Mouse (Mus musculus) monocyte, adult 5-6 weeks (primary cell): ENCODE data around the gene Ankmy2. TPM values are rescaled to one million over a fixed set of nuclear protein-coding genes. Genes with fewer than 3 reads are reported as not detected.
"Not testable (repeated sequence)": the region's sequence is repeated elsewhere in the genome, so short reads cannot be mapped to it uniquely, and the experiment has no call there.

Experiments
- ATAC-seq: fragments of 153-309, 156-312 bp; replicated peaks from 2 replicates; pipeline ENCODE4 v1.8.0; 2017; ENCODE audit warnings: mild to moderate bottlenecking; ENCODE audit not compliant: low TSS enrichment, insufficient number of reproducible peaks, severe bottlenecking, poor library complexity, low FRiP score
- total RNA-seq: library from RNA; stranded (forward); fragments of 200-1000, 200-491, 200-594 nt; gene quantifications from 3 replicates; pipeline ENCODE4 v1.2.3, GENCODE M21; 2017

The Ankmy2 gene
- total RNA-seq, 1 experiment from 2014 or later = 27.7 TPM

DNA sequence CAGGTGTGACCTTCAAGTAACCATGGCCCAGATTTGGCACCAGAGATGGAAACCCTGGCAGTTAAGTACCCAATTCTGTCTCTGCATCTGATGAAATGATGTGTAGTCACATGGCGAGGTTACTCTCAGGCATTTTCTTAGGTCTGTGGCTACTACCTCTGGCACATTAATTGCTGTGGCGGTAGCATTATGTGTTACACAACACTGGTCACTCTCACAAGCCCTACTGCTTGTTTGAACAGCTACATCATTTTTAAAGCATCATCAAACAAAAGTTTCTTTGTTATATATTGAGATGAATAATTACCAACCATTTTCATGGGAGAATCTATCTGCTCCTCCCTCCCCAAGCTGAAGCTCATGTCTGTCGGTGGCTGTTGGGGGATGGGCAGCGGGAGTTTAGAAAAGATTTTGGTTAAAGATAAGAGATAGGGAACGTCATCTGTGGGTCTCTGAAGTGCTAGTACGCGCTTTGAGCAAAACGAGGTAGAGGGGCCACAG is 1.7 kb upstream of the Ankmy2 start:
- no peak for ATAC-seq

DNA sequence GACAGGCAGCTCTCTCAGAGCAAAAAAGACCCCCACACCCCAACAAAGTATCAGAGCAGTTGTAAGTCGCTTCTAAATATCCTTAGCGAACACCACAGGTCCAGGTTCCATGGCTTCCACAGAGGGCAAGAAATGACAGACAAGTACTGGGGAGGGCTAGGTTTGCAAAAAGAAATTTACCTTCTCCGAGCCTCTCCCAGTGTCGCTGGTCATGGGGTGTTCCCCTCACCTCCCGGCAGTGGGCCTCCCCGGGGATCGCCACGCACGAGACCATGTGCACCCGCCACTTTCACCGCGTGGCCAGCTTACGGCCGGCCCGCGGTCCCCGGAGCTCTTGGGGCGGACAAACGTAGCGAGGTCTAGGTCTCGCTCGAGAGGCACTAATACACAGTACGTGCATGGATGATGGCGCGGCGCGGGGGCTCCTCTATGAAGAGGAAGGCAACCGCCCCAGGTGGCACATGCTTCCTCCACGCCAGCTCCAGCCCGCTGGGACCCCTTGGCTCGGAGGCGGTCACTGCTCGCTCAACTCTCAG is 745 bp upstream of the Ankmy2 start:
- ATAC-seq = no peak

DNA sequence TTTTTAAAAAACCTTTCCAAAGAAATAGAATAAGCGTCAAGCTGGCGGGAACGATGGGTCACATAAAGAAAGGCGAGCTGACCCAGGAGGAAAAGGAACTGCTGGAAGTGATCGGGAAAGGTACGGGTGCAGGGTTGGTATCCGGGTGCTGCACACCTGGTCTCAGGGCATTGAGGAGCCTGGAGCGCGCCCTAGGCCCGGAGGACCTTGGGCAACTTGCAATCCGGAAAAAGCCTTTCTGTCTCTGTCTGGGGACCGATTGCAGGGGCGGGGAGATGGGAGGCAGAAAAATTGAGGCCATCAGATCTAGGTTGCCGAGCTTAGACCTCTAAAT is 357 bp downstream of the Ankmy2 start:
- 0 out of 2 replicates have a peak, but pooled peaks have one; percentile 1 for ATAC-seq

DNA sequence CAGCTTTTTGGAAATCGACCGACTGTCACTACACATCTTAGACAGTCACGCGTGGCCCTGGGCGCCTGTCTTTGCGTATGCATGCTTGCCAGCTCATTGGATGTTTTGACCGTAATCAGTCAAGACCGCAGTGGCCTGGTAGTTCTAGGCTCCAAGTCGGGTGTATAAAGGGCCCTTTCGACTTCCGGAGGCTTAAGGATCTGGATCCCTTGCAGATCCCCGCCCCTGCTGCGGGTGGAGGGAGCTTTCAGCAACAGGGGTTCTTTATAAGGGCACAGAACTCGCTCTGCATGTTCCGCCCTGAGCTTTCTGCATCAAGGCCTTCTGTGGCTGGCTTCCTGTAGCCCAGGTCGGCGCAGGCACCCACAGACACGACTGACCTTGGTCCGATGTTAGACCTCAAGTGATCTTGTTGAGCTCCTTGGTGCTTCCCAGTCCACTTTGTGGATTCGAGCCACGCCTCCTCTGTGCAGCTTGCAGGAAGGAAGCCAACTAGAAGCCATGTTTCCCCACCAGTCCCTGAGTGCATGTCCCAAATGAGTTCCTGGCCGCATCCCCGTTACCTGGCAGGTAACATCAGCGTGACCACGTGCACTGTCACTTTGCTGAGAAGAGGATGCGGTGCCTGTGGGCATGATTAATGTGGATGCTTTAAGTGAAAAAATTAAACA is 859 bp downstream of the Ankmy2 start, which contains the start of gene Bzw2:
Gene Bzw2 (minus strand): TSS at position 443 of the 671 bp plus-strand sequence.
- ATAC-seq = peak; percentile 28

DNA sequence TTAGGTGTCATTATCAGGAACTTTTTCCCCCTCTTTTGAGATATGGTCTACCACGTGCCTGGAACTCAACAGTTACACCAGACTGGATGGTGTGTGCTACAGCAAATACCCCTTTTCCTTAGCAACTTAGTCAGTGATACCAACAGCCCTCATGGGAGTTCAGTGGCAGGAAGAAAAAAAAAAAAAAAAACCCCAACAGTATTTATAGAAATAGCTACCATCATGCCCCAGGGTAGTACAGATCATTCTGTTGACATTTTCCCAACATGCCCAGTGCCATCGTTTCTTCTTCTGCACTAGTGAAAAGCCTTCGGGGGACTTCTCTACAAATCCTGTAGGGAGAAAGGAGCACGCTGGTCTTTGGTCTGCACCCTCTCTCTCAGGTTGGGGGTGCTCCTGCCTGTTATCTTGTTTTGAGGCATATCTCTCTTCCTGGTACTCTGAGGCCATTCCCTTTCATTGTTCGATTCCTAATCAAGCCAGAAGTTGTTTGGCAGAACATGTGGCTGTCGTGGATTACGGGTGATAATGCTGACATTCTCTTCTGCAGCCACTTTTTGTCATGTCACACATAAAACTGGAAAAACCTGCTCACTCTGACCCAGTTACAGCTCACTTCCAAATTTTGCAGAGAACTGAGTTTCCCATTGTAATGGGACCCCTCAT is 7.3 kb downstream of the Ankmy2 start:
- ATAC-seq = no peak

DNA sequence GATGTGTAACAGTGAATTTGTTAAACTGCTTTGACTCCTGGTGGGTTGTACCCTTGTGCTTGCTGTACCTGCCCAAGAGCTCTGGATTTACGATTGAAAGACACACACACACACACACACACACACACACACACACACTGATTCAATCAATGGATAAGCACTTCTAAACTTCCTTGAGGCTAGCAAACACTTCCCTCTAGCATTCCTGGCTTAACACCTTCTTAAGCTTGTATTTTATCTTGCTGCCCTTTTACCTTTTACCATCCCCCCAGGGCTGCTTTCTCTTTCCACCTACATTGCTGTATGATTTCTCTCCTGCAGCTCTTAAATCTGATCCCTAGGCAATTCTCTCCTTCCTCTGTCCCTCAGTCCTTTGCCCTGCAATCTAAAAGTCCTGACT is 8.4 kb downstream of the Ankmy2 start:
- ATAC-seq = no peak

DNA sequence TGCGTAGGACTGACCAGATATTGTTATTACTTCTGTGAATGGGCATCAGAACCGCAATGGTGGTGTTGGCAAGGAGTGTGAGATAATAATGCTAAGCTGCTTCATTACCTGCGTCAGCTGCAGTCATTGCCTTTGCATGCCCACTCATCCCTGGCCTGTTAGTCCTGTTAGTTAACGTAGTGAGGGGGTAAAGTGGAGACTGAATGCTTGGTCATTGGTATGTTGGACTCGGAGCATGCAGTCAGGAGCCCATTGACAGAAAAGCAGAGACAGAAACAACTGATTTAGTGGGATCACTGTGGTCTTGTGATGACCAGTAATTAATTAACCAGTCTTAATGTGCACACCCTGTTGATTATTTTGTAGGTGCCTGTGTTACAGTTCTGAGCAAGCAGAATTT is 20.3 kb downstream of the Ankmy2 start:
- ATAC-seq = no peak

DNA sequence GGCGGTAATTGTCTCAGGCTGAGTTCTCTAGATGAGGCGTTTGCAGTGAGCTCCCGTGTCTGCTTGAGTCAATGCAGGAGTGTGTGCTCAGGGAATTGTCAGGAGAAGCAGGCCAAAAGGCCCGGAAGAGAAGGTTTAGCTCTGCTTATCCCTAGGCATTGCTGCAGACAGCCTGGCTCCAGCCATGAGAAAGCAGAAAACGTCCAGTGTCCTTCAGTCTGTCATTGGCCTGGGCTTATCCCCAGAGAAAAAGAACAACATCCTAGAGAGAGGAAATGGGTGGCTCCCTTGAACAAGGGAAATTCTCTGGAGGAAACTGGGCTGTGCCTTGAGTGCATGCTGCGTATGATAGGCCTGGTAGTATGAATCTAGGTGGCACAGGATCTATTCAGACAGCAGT is 25.7 kb downstream of the Ankmy2 start:
- no peak for ATAC-seq

DNA sequence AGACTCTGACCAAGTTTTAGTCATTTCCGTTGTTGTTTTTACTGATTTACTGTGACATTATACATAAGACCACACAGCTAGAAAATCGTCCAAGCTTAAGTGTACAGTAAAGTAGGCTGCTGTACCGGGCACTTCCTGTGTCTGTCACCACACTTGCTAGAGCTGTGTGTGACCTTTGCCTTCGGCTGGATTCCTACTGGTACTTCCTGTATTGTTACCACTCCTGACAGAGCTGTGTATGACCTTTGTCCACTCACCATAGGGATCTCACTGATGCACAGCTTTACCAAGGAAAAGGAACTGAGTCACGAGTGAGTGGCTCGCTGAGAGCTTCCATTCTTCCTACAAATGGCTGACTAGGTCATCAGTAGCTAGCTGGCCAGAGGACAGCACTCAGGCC is 30.2 kb downstream of the Ankmy2 start:
- peak; percentile 72 for ATAC-seq

DNA sequence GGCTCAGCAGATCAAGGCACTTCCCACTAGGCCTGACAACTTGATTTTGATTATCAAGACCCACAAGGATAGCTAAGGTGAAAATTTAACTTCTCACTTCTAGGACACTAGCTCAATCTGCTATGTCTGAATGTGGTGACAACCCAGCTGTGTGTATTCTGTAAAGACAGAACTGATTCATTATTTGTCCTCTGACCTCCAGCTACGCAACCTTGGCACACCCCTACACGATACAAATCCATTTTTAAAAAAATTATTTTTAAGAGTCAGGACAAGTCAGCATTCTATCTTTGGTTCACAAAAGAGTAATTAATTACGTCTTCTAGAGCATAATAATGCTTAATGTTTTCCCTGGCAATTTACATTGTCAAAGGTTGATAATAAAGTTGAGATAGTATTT is 32.7 kb downstream of the Ankmy2 start:
- no peak for ATAC-seq

DNA sequence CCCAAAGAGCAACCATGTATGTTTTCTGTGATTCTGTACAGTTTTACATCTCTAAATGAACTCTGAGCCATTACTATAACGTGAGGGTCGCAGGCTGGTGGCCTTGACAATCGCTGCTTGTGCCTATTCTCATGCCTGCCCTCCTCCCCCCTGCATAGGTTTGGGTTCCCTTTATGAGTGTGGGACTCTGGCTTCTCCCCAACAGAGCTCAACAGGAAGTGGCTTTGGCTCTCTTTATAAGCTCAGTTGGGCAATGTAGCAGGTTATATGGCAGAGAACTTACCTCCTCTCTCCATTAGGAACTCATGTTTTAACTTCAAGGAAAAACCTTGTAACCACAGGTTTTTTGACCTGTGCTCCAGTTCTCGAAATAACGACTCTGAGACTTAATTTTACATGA is 33.4 kb downstream of the Ankmy2 start:
- ATAC-seq = no peak

DNA sequence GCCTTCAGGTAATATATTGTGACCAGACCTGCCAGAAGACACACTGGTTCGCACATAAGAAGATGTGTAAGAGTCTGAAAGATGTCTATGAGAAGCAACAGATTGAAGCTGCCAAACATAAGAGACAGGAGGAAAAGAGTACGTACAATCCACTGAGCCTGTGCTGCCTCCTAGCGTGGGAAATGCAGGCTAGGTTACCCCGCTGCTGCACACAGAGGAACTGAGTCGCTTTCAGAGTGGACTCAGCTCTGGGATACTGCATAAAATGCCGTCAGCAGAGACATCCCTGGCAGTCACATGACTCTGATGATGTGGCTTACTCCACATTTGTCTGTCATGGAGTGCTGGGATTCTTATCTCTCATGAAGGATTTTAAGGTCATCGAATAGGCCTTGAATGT is 38.1 kb downstream of the Ankmy2 start:
- ATAC-seq = no peak

DNA sequence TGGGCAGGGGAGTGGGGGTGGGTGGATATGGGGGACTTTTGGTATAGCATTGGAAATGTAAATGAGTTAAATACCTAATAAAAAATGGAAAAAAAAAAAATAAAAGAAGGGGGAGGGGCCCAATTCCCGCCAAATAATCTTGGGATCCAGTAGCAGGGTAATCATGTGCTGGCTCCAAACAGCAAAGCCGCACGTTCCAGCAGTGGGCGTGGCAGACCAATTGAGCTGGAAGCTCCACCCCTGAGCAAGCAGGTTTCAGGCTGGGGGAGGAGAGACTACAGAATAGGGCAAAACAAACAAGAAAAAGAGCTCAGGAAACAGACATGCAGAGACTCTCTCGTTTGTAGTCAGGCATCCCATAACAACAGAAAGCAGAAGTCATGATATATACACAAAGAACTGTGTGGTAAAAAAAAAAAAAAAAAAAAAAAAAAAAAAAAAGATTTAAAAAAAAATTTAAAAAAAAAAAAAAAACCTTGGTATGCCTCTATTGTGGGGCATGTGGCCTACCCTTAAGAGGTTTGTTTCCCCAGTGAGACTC is 48.7 kb downstream of the Ankmy2 start:
- not testable (repeated sequence) for ATAC-seq

DNA sequence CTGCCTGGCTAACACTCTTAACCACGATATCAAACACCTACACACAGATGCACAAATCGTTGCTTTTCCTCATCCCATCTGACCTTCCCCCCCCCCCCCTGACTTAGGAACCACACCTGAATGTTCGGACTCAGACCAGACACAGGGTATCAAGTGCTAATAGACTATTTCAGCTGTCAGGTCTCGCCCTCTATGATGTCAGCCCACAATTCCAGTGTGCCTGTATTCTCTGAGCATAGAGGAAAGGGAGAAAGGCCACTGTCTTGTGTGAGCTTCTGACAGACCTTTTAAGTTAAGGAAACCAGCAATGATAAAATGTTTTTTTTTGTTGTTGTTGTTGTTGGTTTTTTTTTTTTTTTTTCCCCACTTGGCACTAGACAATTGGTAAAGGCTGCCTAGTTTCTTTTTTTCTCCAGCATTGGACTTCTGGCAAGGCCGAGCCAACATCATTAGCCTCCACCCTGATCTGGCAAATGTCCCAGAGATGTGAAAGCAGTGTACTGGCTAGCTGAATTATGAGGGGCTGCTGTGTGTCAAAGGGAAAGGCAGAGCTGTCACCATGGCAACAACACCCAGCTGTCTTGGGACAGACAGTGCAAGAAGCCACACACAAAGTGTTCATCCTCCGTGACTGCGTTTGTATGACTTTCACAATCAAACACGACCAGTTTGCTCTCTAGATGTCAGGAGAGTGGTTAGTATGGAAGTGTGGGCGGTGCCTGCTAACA is 50.3 kb downstream of the Ankmy2 start:
- ATAC-seq = no peak

DNA sequence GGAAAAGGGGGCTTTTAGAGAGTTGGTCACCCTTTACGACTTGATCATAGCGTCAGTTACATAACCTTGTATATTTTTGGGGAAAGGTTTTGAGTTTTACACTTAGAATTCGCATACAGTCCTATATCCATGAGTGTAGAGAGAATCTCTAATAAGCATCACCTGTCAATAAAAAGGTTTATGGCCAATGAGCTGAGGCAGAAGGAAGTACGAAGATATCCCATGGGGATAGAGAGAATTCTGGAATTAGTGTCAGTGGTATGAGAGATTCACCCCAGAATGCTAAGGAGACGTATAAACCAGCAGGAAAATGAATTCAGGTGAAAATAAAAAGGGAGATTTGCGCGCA is 50.9 kb downstream of the Ankmy2 start:
- no peak for ATAC-seq

DNA sequence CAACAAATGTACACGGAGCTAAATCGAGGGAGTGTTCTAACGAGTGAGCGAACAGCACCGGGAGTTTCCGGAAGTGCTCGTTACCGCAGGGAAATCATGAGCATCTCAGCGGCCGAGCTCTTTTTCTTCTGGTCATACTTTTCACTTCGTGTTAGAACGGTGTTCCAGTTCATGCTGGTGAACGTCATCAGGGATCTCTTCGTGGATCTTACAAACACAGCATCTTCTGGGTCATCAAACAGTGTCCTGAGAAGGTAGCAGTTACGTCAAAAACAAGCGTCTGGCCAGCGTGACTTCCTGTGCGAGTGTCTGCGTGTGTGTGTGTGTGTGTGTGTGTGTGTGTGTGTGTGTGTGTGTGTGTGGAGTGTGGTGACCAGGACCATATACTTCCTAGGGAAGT is 51.5 kb downstream of the Ankmy2 start:
- no peak for ATAC-seq

DNA sequence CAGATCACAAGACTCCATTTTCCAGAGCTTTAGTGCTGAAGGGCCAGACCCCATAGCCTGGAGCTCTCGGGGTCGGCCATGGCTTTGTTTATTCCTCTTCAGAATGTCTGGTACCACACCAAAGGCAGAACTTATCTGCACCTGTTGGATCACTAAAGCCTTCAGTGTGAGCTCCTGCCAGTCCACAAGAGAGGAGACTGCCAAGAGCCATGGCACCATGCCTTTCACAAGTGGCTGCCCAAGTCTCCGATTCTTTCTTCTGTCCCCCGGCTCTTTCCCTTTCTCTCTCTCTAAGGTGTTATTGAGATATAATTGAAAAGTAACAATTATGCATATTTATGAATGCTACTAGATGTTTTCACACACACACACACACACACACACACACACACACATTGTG is 53.2 kb downstream of the Ankmy2 start:
- no peak for ATAC-seq

DNA sequence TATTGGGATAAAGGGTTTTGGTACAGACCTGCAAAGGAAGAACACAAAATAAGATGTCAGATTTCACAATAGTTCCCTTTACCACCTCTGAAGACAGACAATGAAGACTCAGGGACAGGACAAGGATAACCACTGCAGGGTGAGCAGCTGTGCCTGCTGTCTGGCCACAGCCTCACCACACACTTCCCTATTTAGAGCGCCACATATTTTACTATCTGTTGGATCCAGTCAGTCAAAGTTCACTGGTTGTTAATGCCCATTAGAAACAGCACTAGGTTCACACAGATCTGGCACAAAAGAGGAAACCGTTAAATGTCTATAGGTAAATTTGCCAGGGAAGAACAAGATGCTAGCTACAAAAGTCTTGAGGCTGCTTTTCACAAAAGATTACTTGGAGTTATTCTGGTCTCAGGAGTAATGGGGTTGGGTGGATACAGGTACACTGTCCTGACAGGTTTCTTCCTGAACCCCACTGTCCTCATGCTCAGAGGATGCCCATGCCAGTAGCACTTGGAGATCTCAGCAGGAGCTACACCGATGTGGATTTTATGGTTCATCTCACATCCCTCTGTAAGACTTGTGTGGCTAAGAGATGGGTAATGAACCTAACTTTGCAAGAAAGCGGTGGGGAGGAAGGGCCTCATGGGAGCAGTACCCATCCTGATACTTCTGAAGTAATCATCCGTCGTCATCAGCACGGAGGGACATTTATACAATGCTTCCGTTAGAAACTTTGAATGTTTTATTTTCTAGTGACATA is 57.7 kb downstream of the Ankmy2 start:
- peak; percentile 54; the same call in 1 of the 2 replicates for ATAC-seq

DNA sequence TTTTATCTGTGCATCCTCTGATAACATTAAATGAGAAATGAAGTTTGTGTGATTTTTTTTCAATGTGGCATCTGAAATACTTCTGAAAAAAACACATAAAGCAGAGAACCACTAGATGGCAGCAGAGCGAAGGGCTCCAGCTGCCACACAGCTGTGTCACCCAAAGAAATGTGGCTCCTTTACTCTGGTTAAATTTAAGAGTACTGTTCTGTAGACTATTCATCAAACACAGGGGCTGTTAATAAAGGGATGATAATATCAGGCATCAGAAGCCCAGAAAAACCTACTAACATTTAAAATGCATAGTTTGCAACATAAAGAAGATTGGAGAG is 58.2 kb downstream of the Ankmy2 start:
- no peak for ATAC-seq
